ENCODE assay signal across 7 mouse cellular contexts in the genomic region with DNA sequence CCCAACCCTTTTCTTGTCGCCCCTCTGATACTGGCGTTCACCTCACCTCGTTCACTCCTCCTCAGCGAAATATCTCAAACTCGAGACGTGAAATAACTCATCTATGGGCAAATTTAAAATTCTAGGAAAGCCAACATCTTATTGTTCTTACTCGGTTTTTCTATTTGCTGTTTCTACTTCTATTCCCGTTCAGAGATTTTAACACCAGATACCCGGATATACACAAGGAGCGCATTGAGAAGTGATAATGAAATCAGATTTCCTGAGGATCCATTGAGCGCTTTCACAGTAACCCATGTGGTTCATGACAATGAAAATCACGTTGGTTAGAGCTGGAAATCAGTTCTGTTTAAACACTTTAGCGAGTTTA. TPM values are rescaled to one million over a fixed set of nuclear protein-coding genes. Genes with fewer than 3 reads are reported as not detected.
A peak's percentile ranks its signal among the peaks of the same experiment; 100 is the strongest.
DNase-seq lines count a peak whose midpoint lies in the region; ATAC-seq and TF ChIP-seq lines count a peak whose summit lies in the region.

No protein-coding gene starts in this region.

- no peaks in the 10 kb centered on the region for H3K27me3 ChIP-seq in spleen, adult 2 months (ENCODE audit: control insufficient read depth, insufficient read depth, low read length)
- H3K27me3 ChIP-seq in embryonic facial prominence, embryonic 15.5 days, result no peaks in the 10 kb centered on the region
- no peaks in the 10 kb centered on the region for H3K27me3 ChIP-seq in limb, embryonic 15.5 days
- no peaks in the 10 kb centered on the region for H3K27me3 ChIP-seq in stomach, postnatal 0 days (ENCODE audit: control insufficient read depth, insufficient read depth, low read length)

- H3K27ac ChIP-seq in spleen, adult 2 months (ENCODE audit: insufficient read depth, low read length), result peak overlapping the region; percentile 84; the same call in 1 of the 2 replicates
- peak overlapping the region; percentile 81 for H3K27ac ChIP-seq in embryonic facial prominence, embryonic 15.5 days (replicated peaks)
- peak overlapping the region; percentile 82 for H3K27ac ChIP-seq in limb, embryonic 15.5 days
- peak overlapping the region; percentile 94 for H3K27ac ChIP-seq in stomach, postnatal 0 days (replicated peaks)

- WGBS in spleen, adult 2 months, result 2% methylated on average over 13 of the region's 13 CpGs
- under 1% methylated on average over 13 of the region's 13 CpGs for WGBS in embryonic facial prominence, embryonic 15.5 days
- under 1% methylated on average over 13 of the region's 13 CpGs for WGBS in limb, embryonic 15.5 days
- under 1% methylated on average over 13 of the region's 13 CpGs for WGBS in stomach, postnatal 0 days

- TF ChIP-seq POLR2A in spleen, adult 2 months (IDR thresholded peaks at IDR 0.05; ENCODE audit: low read depth, low read length), result no peak

- H3K4me1 ChIP-seq in spleen, adult 2 months (ENCODE audit: control insufficient read depth, insufficient read depth, insufficient read length), result peaks cover 3% of the 10 kb centered on the region; the same call in 1 of the 2 replicates
- H3K4me1 ChIP-seq in embryonic facial prominence, embryonic 15.5 days, result peaks cover 13% of the 10 kb centered on the region; the same call in 1 of the 2 replicates
- peaks cover 11% of the 10 kb centered on the region for H3K4me1 ChIP-seq in limb, embryonic 15.5 days
- H3K4me1 ChIP-seq in stomach, postnatal 0 days (replicated peaks; ENCODE audit: control insufficient read depth, insufficient read depth), result 0 out of 2 replicates have a peak, but pooled peaks cover 4% of the 10 kb centered on the region

- DNase-seq in spleen, adult 2 months (ENCODE audit: low read depth in 1 of 2, low spot score in 2 of 2), result no peak
- DNase-seq in spleen, adult 18-20 months, result no peak
- no peak for DNase-seq in stomach, postnatal 0 days (ENCODE audit: low spot score)
- no peak for DNase-seq in cerebellum, adult 8-10 months
- no peak for DNase-seq in cerebellum, adult 9-10 months

- H3K4me3 ChIP-seq in spleen, adult 2 months (ENCODE audit: extremely low read depth, insufficient read depth, insufficient read length), result peak overlapping the region; percentile 99
- peak overlapping the region; percentile 81 for H3K4me3 ChIP-seq in embryonic facial prominence, embryonic 15.5 days (replicated peaks)
- H3K4me3 ChIP-seq in limb, embryonic 15.5 days, result peak overlapping the region; percentile 90
- H3K4me3 ChIP-seq in stomach, postnatal 0 days (ENCODE audit: low read depth, low read length), result peak overlapping the region; percentile 96

- peak overlapping the region; percentile 69 for H3K4me2 ChIP-seq in embryonic facial prominence, embryonic 15.5 days (replicated peaks)
- H3K4me2 ChIP-seq in limb, embryonic 15.5 days, result peak overlapping the region; percentile 67
- H3K4me2 ChIP-seq in stomach, postnatal 0 days (replicated peaks; ENCODE audit: low read depth), result peak overlapping the region; percentile 61

- peaks cover 7% of the 10 kb centered on the region for H3K36me3 ChIP-seq in spleen, adult 2 months (ENCODE audit: control insufficient read depth, insufficient read depth, low read length)
- H3K36me3 ChIP-seq in embryonic facial prominence, embryonic 15.5 days, result peaks cover 24% of the 10 kb centered on the region
- peaks cover 26% of the 10 kb centered on the region for H3K36me3 ChIP-seq in limb, embryonic 15.5 days
- H3K36me3 ChIP-seq in stomach, postnatal 0 days (ENCODE audit: control insufficient read depth, insufficient read depth, low read length), result peaks cover 15% of the 10 kb centered on the region

- no peak for TF ChIP-seq EP300 in stomach, postnatal 0 days (optimal IDR thresholded peaks at IDR 0.05)

- no peak for ATAC-seq in embryonic facial prominence, embryonic 15.5 days (ENCODE audit: insufficient number of reproducible peaks, low FRiP score, low TSS enrichment, low read depth)
- ATAC-seq in limb, embryonic 15.5 days (ENCODE audit: insufficient number of reproducible peaks, low FRiP score, low TSS enrichment, low read depth), result no peak
- no peak for ATAC-seq in stomach, postnatal 0 days (ENCODE audit: low FRiP score, low TSS enrichment)

- H3K9ac ChIP-seq in embryonic facial prominence, embryonic 15.5 days, result peak overlapping the region; percentile 84
- H3K9ac ChIP-seq in limb, embryonic 15.5 days, result peak overlapping the region; percentile 84
- H3K9ac ChIP-seq in stomach, postnatal 0 days (ENCODE audit: low read length), result peak overlapping the region; percentile 95

- TF ChIP-seq CTCF in spleen, adult 2 months (IDR thresholded peaks at IDR 0.05; ENCODE audit: extremely low read depth, insufficient read depth, insufficient read length, insufficient replicate concordance), result no peak
- no peak for TF ChIP-seq CTCF in stomach, postnatal 0 days (IDR thresholded peaks at IDR 0.05; ENCODE audit: low read depth)

- H3K9me3 ChIP-seq in embryonic facial prominence, embryonic 15.5 days (replicated peaks), result no peaks in the 10 kb centered on the region
- no peaks in the 10 kb centered on the region for H3K9me3 ChIP-seq in limb, embryonic 15.5 days
- H3K9me3 ChIP-seq in stomach, postnatal 0 days (ENCODE audit: control insufficient read depth, low read length), result no peaks in the 10 kb centered on the region

RNA-seq across cellular contexts. Expression of a gene that starts 0.7 kb away (rescaled TPM):
- polyA plus RNA-seq in spleen, adult 2 months (2012; rRNA removed), result 18.5 and 21.4 TPM in 2 replicates
- polyA plus RNA-seq in embryonic facial prominence, embryonic 15.5 days (2015; fragmentation: Nextera tagmentation; extraction: Ambion mirVana), result 175 and 188 TPM in 2 replicates
- polyA plus RNA-seq in limb, embryonic 15.5 days (2015; fragmentation: Nextera tagmentation; extraction: Ambion mirVana), result 183 and 187 TPM in 2 replicates
- 151 and 155 TPM in 2 replicates for polyA plus RNA-seq in stomach, postnatal 0 days (2015; fragmentation: Nextera tagmentation; extraction: Ambion mirVana)

RNA-seq across cellular contexts. Expression of a gene that starts 38.0 kb away (rescaled TPM):
- 1.7 and 2.7 TPM in 2 replicates for polyA plus RNA-seq in spleen, adult 2 months (2012; rRNA removed)
- 20.5 and 20.8 TPM in 2 replicates for polyA plus RNA-seq in embryonic facial prominence, embryonic 15.5 days (2015; fragmentation: Nextera tagmentation; extraction: Ambion mirVana)
- 18.9 and 25.6 TPM in 2 replicates for polyA plus RNA-seq in limb, embryonic 15.5 days (2015; fragmentation: Nextera tagmentation; extraction: Ambion mirVana)
- polyA plus RNA-seq in stomach, postnatal 0 days (2015; fragmentation: Nextera tagmentation; extraction: Ambion mirVana), result 19.4 and 20.7 TPM in 2 replicates

RNA-seq across cellular contexts. Expression of a gene that starts 56.9 kb away (rescaled TPM):
- 11.8 and 12.1 TPM in 2 replicates for polyA plus RNA-seq in spleen, adult 2 months (2012; rRNA removed)
- 37.4 and 37.6 TPM in 2 replicates for polyA plus RNA-seq in embryonic facial prominence, embryonic 15.5 days (2015; fragmentation: Nextera tagmentation; extraction: Ambion mirVana)
- 34.7 and 36.4 TPM in 2 replicates for polyA plus RNA-seq in limb, embryonic 15.5 days (2015; fragmentation: Nextera tagmentation; extraction: Ambion mirVana)
- 16.4 and 18.4 TPM in 2 replicates for polyA plus RNA-seq in stomach, postnatal 0 days (2015; fragmentation: Nextera tagmentation; extraction: Ambion mirVana)

RNA-seq across cellular contexts. Expression of a gene that starts 57.0 kb away (rescaled TPM):
- 54.7 and 59.7 TPM in 2 replicates for polyA plus RNA-seq in spleen, adult 2 months (2012; rRNA removed)
- polyA plus RNA-seq in embryonic facial prominence, embryonic 15.5 days (2015; fragmentation: Nextera tagmentation; extraction: Ambion mirVana), result 194 and 204 TPM in 2 replicates
- polyA plus RNA-seq in limb, embryonic 15.5 days (2015; fragmentation: Nextera tagmentation; extraction: Ambion mirVana), result 199 and 219 TPM in 2 replicates
- 224 and 230 TPM in 2 replicates for polyA plus RNA-seq in stomach, postnatal 0 days (2015; fragmentation: Nextera tagmentation; extraction: Ambion mirVana)
